Mouse (Mus musculus) mesoderm, embryonic 11.5 days (tissue): ENCODE measurements around the gene Hoxa3.
A peak's percentile ranks its signal among the peaks of the same experiment; 100 is the strongest.

Experiments used
- DNase-seq: peaks from one replicate; pipeline ENCODE4 v3.0.0-alpha.2; 2012; ENCODE audit warnings: low read depth, low spot score

Hoxa3 gene

GRCm38 (mm10) chr6:52156551-52157200, 56.5 kb downstream of the Hoxa3 start:
- no peak for DNase-seq

GRCm38 (mm10) chr6:52155471-52155870, 57.7 kb downstream of the Hoxa3 start:
- DNase-seq, result no peak

GRCm38 (mm10) chr6:52154044-52154443, 59.1 kb downstream of the Hoxa3 start:
- DNase-seq, result no peak

- DNase-seq, result no peak
Observed at GRCm38 (mm10) chr6:52153270-52153669, 59.9 kb downstream of the Hoxa3 start.

DNA sequence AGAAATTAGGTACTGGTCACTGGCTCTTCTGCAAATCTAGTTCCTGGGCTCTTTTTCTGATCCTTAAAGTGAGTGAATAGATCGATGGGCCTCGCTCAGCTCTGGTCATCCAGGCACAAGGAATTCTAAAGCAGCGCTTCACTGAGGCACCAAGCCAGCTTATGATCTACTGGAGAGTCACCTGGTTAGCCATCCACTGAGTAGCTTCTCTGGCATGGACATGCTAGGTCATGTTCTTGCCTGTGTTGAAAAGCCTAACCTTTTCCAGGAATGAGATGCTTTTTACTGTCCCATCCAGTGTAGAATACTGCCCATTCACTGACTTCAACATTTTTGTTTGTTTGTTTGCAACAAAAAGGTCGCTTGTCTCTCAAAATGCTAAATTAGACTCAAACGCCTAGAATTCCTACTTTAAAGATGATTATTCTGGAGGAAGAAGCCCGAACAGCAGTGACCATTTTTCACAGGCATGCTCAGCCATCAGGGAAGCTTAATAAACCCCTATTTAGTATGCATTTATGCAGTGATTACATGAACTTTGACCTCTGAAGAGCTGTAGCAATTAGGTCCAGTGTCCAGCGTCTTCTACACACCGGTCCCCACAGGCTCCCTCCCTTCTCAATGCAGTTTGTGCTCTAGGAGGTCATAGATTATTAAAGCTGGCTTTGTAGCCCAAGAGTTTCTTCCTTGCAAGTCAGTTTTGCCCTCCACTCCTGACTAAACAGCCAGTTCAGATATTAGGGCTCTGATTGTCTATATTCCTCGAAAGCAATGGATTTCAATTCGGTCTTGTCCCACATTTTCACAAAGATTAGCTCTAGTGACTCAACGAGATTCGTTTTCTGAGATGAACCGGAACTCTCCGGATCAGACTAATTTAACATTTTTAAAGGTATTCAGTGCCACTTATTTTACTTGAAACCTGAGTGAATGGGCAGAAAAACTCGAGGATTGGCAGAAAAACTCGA, 60.6 kb downstream of the Hoxa3 start:
- no peak for DNase-seq

DNA sequence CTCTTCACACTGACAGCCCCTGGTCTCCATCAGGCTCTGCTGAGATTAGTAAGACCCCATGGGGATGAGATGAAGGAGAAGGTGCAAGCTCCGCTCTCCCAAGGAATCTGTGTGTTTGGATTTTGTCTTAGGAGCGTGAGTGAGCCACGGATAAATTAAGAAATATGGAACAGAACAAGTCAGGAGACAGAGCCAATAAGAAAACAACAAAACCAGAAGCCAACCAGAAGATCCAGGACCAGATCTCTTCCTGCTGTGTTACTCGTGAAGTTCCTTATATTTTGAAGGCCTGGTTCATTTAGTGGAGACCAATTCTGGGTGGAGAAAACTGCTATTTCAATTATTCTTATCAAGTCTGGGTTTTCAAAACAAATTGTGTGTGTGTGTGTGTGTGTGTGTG, 61.6 kb downstream of the Hoxa3 start:
- no peak for DNase-seq

GRCm38 (mm10) chr6:52150401-52150966, 62.7 kb downstream of the Hoxa3 start:
- DNase-seq, result no peak

DNA sequence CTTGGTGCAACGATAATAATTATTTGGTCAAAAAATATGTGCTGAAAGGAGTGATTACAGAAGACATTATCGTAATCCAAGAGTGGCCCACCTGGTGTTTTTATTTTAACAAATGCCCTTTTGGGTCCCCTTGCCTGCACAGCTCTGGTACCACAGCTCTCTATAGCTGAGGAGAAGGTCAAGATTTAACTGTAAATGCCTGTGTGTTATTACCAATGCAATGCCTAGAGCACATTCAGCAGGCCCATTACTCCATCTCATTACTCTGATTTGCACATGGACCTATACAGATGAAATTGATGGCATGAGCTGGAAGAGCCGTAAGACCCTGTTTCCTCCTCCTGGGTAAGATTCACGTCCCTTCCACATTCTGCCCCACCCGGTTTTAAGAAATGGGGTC, 74.0 kb downstream of the Hoxa3 start:
- DNase-seq, result no peak

GRCm38 (mm10) chr6:52138576-52138975, 74.6 kb downstream of the Hoxa3 start:
- no peak for DNase-seq

- peak; percentile 77 for DNase-seq
Observed at GRCm38 (mm10) chr6:52137841-52138535, 75.1 kb downstream of the Hoxa3 start.

DNA sequence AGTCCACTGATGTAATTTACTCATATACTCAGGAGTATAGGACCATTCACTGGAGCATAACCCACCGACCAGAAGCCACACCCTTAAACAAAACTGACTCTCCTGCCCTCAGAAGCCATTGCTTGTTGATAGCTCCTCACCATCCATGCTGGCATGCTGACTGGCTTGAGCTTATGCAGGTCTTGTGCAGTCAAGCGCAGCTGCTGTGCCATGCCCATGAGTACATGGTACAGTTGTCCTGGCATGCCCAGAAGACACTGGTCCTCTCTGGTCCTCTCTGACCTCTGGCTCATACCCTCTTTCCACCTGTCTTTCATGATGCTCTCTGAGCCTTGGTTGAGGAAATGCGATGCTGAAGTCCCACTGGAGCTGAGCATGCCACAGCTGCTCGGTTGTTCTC, 89.5 kb downstream of the Hoxa3 start:
- no peak for DNase-seq

DNA sequence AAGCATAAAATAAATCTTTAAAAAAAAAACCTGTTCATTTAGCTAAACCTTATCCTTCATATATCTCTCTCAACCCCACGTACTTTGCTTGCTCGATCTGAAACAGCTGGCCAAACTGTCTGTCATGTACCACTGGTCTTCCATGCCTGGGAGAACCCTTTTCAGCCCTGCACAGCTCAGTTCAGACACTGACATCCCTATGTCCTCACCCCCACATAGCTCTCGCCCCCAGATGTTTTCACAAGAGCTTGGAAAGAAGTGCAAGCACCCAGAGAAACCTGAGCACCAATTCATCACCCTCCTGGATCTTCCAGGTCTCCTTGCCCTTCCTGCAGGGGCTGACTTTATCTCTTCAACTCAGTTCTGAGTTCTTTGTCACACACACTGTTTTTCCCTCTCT, 92.0 kb downstream of the Hoxa3 start:
- DNase-seq, result no peak
